Mouse (Mus musculus) small intestine, adult 2 months (tissue): Measurements from ENCODE around the gene Itprip. TPM values are rescaled to one million over a fixed set of nuclear protein-coding genes. Genes with fewer than 3 reads are reported as not detected.

Experiments used
- H3K27ac ChIP-seq: fragments of 200-500 bp; 2 replicates; pipeline ENCODE4 v1.5.1; 2012; ENCODE audit warnings: low read depth, low read length, control low read depth, inconsistent platforms; ENCODE audit not compliant: insufficient read depth
- H3K27me3 ChIP-seq: fragments of 200-500 bp; 2 replicates; pipeline ENCODE4 v1.6.1; 2012; ENCODE audit warnings: mild to moderate bottlenecking, moderate library complexity, low read length, inconsistent platforms; ENCODE audit not compliant: control insufficient read depth, insufficient read depth
- H3K36me3 ChIP-seq: fragments of 200-500 bp; 2 replicates; pipeline ENCODE4 v1.6.1; 2012; ENCODE audit warnings: mild to moderate bottlenecking, low read length, control low read depth, inconsistent platforms; ENCODE audit not compliant: control insufficient read depth, insufficient read depth
- H3K4me1 ChIP-seq: fragments of 200-500 bp; 2 replicates; pipeline ENCODE4 v1.6.1; 2012; ENCODE audit warnings: low read length, inconsistent platforms, mixed read lengths; ENCODE audit not compliant: control insufficient read depth, insufficient read depth, insufficient read length
- H3K4me3 ChIP-seq: fragments of 200-500 bp; 2 replicates; pipeline ENCODE4 v1.5.1; 2012; ENCODE audit warnings: low read depth, mild to moderate bottlenecking, control low read depth, inconsistent platforms, low read length, moderate library complexity
- CTCF ChIP-seq: fragments of 200-500 bp; IDR thresholded peaks from 2 replicates; pipeline ENCODE4 v1.5.1; 2012; ENCODE audit warnings: low read depth, mild to moderate bottlenecking, control low read depth, inconsistent platforms, low read length, moderate library complexity, mixed read lengths; ENCODE audit not compliant: insufficient replicate concordance, insufficient read length; ENCODE audit errors: extremely low read depth
- POLR2A ChIP-seq: fragments of 200-500 bp; IDR thresholded peaks from 2 replicates; pipeline ENCODE4 v1.6.1; 2012; ENCODE audit warnings: low read depth, mild to moderate bottlenecking, control low read depth, inconsistent platforms, low read length, moderate library complexity
- WGBS: fragments of 180-500 bp; shearing (Covaris S2); methylation state at CpG from one replicate; pipeline ENCODE4 v1.1.7; 2018; 5-methylcytosine and 5-hydroxymethylcytosine counted together
- polyA plus RNA-seq: library from polyadenylated mRNA; depleted of rRNA; stranded (reverse); fragments of >200 nt; gene quantifications from 2 replicates; pipeline ENCODE4 v1.2.3, GENCODE M21; 2012

The Itprip gene
- polyA plus RNA-seq, 1 experiment: 3.2 TPM

DNA sequence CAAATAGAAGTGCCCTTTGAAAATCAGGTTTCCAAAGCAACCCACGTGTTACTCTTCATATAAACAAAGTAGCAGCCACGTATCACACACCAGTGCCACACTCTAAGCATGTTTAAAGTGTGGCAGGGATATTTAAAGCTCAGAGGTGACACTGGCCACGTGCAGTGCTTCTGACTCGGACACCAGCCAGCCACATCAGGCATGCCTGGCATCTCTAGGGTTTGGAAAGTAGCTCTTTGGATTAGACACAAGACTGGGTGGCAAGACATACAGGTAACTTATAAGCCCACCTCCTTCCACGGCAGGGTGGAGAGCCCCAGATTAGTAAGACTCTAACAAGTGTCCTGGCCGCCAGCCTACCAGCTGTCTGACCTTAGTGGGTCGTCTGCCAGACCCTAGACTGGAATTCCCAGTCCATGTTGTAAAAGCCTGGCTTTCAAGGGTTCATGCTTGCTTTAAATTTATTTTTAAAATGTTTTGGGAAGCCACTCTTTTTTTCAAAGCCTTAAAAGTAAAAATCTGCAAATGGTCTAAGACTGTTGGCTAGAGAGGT is 33.8 kb downstream of the Itprip start:
- H3K27ac ChIP-seq: no peak overlapping the region
- WGBS: 59% methylated on average over 7 of the region's 7 CpGs

GRCm38 (mm10) chr19:47884296-47885085 is 34.6 kb downstream of the Itprip start:
- H3K4me3 ChIP-seq: no peak overlapping the region
- TF ChIP-seq POLR2A (no peak), CTCF (no peak)
- no peaks in the 10 kb centered on the region for H3K27me3 ChIP-seq
- no peak overlapping the region for H3K27ac ChIP-seq
- no peaks in the 10 kb centered on the region for H3K36me3 ChIP-seq
- no peaks in the 10 kb centered on the region for H3K4me1 ChIP-seq
- 65% methylated on average over 13 of the region's 13 CpGs for WGBS

More for the DNA sequence above, 33.8 kb downstream of the Itprip start:
- peaks cover 3% of the 10 kb centered on the region; the same call in 1 of the 2 replicates for H3K4me1 ChIP-seq
- no peaks in the 10 kb centered on the region for H3K36me3 ChIP-seq
- no peak for TF ChIP-seq CTCF
- no peak for TF ChIP-seq POLR2A
- H3K27me3 ChIP-seq: no peaks in the 10 kb centered on the region
- H3K4me3 ChIP-seq: no peak overlapping the region

DNA sequence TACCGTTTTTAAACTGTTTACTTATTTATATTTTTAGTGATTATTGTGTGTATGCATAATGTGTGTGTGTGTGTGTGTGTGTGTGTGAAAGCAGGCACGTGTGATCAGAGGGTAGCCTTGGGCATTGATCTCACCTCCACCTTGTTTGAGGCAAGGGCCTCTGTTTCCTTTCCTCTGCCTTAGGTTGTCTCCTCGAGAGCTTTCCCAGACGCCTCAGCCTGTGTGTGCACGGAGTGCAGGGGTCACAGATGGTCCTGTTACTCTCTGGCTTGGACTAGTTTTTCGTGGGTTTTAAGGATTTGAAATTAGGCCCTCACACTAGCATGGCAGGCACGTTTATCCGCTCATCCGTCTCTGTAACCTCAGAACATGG is 36.2 kb downstream of the Itprip start:
- no peaks in the 10 kb centered on the region for H3K36me3 ChIP-seq
- no peak overlapping the region for H3K27ac ChIP-seq
- TF ChIP-seq POLR2A (no peak), CTCF (no peak)
- no peaks in the 10 kb centered on the region for H3K4me1 ChIP-seq
- H3K4me3 ChIP-seq: no peak overlapping the region
- WGBS: 59% methylated on average over 9 of the region's 9 CpGs
- no peaks in the 10 kb centered on the region for H3K27me3 ChIP-seq

GRCm38 (mm10) chr19:47882151-47882881 is 36.8 kb downstream of the Itprip start:
- TF ChIP-seq CTCF (peak; percentile 100), POLR2A (no peak)
- 22% methylated on average over 11 of the region's 11 CpGs for WGBS
- no peaks in the 10 kb centered on the region for H3K27me3 ChIP-seq
- H3K36me3 ChIP-seq: no peaks in the 10 kb centered on the region
- no peaks in the 10 kb centered on the region for H3K4me1 ChIP-seq
- no peak overlapping the region for H3K4me3 ChIP-seq
- H3K27ac ChIP-seq: no peak overlapping the region

DNA sequence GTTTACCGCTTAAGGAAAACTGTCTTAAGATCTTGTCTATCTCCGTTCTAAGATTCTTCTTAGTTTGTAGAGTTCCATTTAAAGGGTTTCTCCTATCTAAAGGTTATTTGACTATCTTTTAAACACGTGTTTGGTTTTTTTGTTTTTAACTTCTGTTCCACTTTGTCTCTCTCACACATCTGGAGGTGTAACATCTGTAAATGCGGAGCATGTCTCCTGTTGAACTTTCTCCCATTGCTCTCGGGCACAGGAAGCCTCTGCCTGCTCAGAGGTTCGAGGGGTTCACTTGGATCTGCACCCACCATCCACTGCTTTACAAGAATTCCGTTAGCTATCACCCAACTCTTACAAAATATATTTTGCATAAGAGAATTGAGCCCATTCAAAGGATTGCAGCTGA is 37.6 kb downstream of the Itprip start:
- Histone ChIP-seq H3K4me1 (no peaks in the 10 kb centered on the region), H3K27me3 (no peaks in the 10 kb centered on the region), H3K36me3 (no peaks in the 10 kb centered on the region), H3K27ac (no peak overlapping the region), H3K4me3 (no peak overlapping the region)
- WGBS: 74% methylated on average over 7 of the region's 7 CpGs
- TF ChIP-seq CTCF: no peak
- TF ChIP-seq POLR2A: no peak

DNA sequence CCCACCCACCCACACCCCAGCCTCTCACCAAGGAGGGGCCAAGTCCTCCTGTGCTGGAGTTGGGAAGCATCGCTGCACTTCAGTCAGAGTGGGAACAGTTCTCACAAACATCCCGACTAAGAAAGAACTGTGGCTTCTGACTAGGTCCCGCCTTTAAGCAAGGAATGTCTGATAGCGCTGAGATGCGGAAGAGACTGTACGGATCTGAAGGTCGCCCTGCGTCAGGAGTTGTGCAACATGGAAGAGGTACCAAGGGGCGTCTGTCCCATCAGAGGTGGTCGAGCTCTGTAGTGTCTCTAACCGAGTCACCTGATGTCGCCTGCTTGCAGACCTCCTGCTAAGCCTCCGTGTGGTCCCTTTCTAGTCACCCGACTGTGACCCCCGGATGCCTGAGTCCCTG is 42.8 kb downstream of the Itprip start:
- Histone ChIP-seq H3K36me3 (no peaks in the 10 kb centered on the region), H3K4me1 (no peaks in the 10 kb centered on the region), H3K27ac (no peak overlapping the region), H3K27me3 (no peaks in the 10 kb centered on the region), H3K4me3 (no peak overlapping the region)
- TF ChIP-seq CTCF: no peak
- TF ChIP-seq POLR2A: no peak
- 34% methylated on average over 15 of the region's 15 CpGs for WGBS

- peaks cover 4% of the 10 kb centered on the region; the same call in 1 of the 2 replicates for H3K4me1 ChIP-seq
- H3K27ac ChIP-seq: no peak overlapping the region
- TF ChIP-seq POLR2A (no peak), CTCF (peak; percentile 21; the same call in 1 of the 2 replicates)
- H3K36me3 ChIP-seq: no peaks in the 10 kb centered on the region
- H3K27me3 ChIP-seq: no peaks in the 10 kb centered on the region
- 58% methylated on average over 10 of the region's 10 CpGs for WGBS
- no peak overlapping the region for H3K4me3 ChIP-seq
Observed at GRCm38 (mm10) chr19:47871515-47871914, 47.6 kb downstream of the Itprip start.
